Mouse (Mus musculus): ENCODE results near the gene Reep6. TPM values are rescaled to one million over a fixed set of nuclear protein-coding genes. Genes with fewer than 3 reads are reported as not detected.

Reep6 gene
- polyA plus RNA-seq (2014; fragmentation: Nextera tagmentation; extraction: Ambion mirVana) = 4.2 and 5.5 TPM in 2 replicates

DNA sequence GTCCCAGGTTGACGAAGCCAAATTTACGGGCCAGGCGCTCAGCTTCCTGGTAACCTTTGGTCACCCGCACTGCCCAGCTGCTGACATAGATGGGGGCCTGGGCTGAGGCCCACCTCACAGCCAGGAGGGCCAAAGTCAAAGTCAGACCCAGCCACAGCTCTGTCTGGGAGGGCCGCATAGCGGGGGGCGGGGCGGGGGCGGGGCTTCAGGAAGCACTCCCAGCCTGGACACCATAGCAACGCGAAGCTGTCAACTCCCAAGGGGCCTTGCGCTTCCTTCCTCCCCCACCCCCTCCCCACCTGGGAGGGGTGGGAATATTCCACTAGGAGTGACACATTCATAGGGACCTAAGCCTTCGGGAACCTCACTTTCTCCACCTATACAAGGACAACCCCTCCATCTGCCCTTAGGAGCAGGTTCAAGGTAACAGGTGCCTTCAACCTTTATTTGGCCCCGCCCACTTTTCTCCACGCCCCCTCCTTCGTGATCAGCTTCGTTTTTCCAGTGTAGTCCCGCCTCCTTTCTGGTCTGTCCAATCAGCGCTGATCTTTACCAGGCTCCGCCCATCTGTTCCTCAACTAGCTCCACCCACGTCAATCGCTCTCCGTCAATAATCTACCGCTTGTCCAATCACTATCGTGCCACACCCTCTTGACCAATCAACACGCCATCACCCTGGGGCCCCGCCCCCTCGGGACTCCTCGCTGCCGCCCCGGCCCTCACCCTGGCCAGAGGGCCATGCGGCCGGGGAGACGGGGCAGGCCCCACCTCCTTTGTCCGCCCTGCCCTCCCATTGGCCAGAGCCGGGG, at the start of gene Reep6, which contains the start of gene Pcsk4:
TSS of gene Reep6 (plus strand) at position 681 of the 809 bp plus-strand sequence.
TSS of gene Pcsk4 (minus strand) at position 226 of the 809 bp plus-strand sequence.
- WGBS = 6% methylated on average over 33 of the region's 36 CpGs
- Histone ChIP-seq H3K4me3 (ENCODE audit: low read depth, low read length) (peak within 1 kb of the TSS; percentile 37), H3K4me2 (ENCODE audit: low read depth) (peak within 1 kb of the TSS; percentile 81), H3K27ac (ENCODE audit: low read depth, low read length) (no peak within 1 kb of the TSS), H3K36me3 (ENCODE audit: control insufficient read depth, insufficient read depth, low read length) (no peaks in the 10 kb centered on the region), H3K9ac (ENCODE audit: low read length) (peak within 1 kb of the TSS; percentile 44), H3K27me3 (ENCODE audit: control insufficient read depth, insufficient read depth, low read length) (peaks cover 3% of the 10 kb centered on the region), H3K9me3 (ENCODE audit: control insufficient read depth, low read length) (no peaks in the 10 kb centered on the region), H3K4me1 (ENCODE audit: control insufficient read depth, insufficient read depth, low read length) (peaks cover 7% of the 10 kb centered on the region)
- DNase-seq (ENCODE audit: low spot score) (peak; percentile 99), ATAC-seq (ENCODE audit: insufficient read depth, low FRiP score, low TSS enrichment) (peak; percentile 95)

DNA sequence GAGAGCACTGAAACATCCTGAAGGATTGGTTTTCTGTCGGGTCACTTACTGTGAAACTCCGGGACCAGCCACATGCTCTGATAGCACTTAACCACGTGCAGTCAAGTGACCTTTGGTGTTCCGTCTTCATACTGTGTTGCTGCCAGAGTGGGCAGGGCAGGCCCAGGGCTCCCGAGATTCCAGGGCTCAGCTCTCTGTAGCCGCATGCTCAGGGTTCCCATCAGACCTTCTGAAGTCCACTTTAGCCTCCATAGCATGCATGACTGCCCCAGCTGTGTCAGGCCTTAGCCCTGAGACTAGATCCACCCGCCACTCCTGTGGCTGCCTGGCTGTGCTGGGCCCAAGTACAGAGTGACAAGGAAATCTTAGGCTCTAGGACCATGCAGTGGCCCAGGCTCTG, 48.4 kb upstream of the Reep6 start:
- Histone ChIP-seq H3K9me3 (ENCODE audit: control insufficient read depth, low read length) (no peaks in the 10 kb centered on the region), H3K4me3 (ENCODE audit: low read depth, low read length) (no peak overlapping the region), H3K9ac (ENCODE audit: low read length) (no peak overlapping the region), H3K36me3 (ENCODE audit: control insufficient read depth, insufficient read depth, low read length) (peaks cover 33% of the 10 kb centered on the region), H3K27me3 (ENCODE audit: control insufficient read depth, insufficient read depth, low read length) (no peaks in the 10 kb centered on the region), H3K4me2 (ENCODE audit: low read depth) (no peak overlapping the region), H3K27ac (ENCODE audit: low read depth, low read length) (no peak overlapping the region), H3K4me1 (ENCODE audit: control insufficient read depth, insufficient read depth, low read length) (0 out of 2 replicates have a peak, but pooled peaks cover 2% of the 10 kb centered on the region)
- DNase-seq (ENCODE audit: low spot score) = no peak
- ATAC-seq (ENCODE audit: insufficient read depth, low FRiP score, low TSS enrichment) = no peak
- WGBS = 82% methylated on average over 7 of the region's 7 CpGs

DNA sequence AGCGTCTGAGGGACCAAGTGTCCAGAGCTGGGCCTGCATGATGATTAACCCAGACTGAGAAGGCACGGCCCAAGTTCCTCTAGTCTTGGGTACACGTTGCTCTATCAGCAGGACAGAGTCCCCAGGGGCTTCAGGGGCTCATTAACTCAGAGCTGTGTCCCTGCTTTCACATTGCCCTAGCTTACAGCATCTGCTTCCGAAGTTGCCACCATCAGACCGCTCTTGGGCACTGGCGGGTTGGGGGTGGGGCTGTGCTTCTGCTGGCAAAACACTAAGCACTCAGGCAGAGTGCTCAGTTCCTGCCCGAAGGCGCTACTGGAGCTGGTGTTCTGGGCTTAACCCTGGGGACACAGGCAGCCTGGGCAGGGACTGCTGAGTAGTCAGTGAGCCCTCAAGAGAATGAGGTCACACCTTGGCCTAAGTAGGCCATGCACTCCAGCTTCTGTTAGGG, 47.8 kb upstream of the Reep6 start:
- no peaks in the 10 kb centered on the region for H3K27me3 ChIP-seq (ENCODE audit: control insufficient read depth, insufficient read depth, low read length)
- no peak for ATAC-seq (ENCODE audit: insufficient read depth, low FRiP score, low TSS enrichment)
- no peaks in the 10 kb centered on the region for H3K9me3 ChIP-seq (ENCODE audit: control insufficient read depth, low read length)
- H3K4me3 ChIP-seq (ENCODE audit: low read depth, low read length) = no peak overlapping the region
- peaks cover 35% of the 10 kb centered on the region for H3K36me3 ChIP-seq (ENCODE audit: control insufficient read depth, insufficient read depth, low read length)
- H3K27ac ChIP-seq (ENCODE audit: low read depth, low read length) = no peak overlapping the region
- DNase-seq (ENCODE audit: low spot score) = no peak
- H3K4me2 ChIP-seq (ENCODE audit: low read depth) = no peak overlapping the region
- 0 out of 2 replicates have a peak, but pooled peaks cover 2% of the 10 kb centered on the region for H3K4me1 ChIP-seq (ENCODE audit: control insufficient read depth, insufficient read depth, low read length)
- no peak overlapping the region for H3K9ac ChIP-seq (ENCODE audit: low read length)
- WGBS = 82% methylated on average over 8 of the region's 8 CpGs

DNA sequence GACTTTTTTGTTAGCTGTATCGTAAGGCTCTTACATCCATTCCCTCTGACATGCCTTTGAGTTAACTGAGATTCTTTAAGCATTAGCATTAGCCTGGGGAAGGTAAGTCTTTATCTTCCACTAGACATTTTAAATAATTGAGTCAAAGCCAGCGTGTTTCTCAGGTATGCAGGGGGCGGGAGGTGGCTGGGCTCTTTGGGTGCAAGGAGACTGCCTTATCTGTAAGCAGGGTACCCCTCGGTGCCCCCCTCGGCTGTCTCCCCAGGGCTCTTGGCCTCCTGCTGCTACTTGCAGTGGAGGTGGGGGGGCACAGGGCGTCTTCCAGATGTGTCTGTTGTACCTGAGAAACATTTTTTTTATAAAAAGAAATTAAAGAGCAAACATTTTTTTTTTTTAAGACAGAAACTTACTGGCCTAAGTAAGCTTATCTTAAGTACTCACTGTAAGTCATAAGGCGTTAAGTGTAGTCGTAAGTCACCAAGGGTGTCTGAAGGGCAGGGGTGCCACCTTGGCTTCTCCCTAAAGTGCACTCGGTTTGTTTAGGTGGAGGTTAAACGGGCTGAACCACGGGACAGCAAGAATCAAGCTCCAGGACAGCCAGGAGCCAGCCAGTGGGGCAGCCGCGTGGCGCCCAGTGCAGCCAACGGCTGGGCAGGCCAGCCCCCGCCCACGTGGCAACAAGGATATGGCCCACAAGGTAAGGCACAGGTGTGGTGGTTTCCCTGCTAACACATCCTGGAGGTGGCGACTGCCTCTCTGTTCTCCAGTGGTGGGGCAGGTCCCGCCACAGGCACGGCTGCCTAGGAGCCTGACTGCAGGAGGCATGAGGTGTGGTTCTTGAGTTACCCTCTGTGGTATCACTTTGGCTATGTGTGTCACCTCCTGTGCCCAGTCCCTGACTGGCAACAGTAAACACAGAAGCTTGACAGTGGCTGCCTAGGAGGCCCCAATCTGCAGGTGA, 47.0 kb upstream of the Reep6 start:
- Histone ChIP-seq H3K36me3 (ENCODE audit: control insufficient read depth, insufficient read depth, low read length) (peaks cover 29% of the 10 kb centered on the region), H3K4me2 (ENCODE audit: low read depth) (no peak overlapping the region), H3K27me3 (ENCODE audit: control insufficient read depth, insufficient read depth, low read length) (no peaks in the 10 kb centered on the region), H3K9me3 (ENCODE audit: control insufficient read depth, low read length) (no peaks in the 10 kb centered on the region), H3K4me1 (ENCODE audit: control insufficient read depth, insufficient read depth, low read length) (0 out of 2 replicates have a peak, but pooled peaks cover 2% of the 10 kb centered on the region), H3K4me3 (ENCODE audit: low read depth, low read length) (no peak overlapping the region), H3K27ac (ENCODE audit: low read depth, low read length) (no peak overlapping the region), H3K9ac (ENCODE audit: low read length) (no peak overlapping the region)
- 92% methylated on average over 20 of the region's 20 CpGs for WGBS
- no peak for DNase-seq (ENCODE audit: low spot score)
- ATAC-seq (ENCODE audit: insufficient read depth, low FRiP score, low TSS enrichment) = no peak

DNA sequence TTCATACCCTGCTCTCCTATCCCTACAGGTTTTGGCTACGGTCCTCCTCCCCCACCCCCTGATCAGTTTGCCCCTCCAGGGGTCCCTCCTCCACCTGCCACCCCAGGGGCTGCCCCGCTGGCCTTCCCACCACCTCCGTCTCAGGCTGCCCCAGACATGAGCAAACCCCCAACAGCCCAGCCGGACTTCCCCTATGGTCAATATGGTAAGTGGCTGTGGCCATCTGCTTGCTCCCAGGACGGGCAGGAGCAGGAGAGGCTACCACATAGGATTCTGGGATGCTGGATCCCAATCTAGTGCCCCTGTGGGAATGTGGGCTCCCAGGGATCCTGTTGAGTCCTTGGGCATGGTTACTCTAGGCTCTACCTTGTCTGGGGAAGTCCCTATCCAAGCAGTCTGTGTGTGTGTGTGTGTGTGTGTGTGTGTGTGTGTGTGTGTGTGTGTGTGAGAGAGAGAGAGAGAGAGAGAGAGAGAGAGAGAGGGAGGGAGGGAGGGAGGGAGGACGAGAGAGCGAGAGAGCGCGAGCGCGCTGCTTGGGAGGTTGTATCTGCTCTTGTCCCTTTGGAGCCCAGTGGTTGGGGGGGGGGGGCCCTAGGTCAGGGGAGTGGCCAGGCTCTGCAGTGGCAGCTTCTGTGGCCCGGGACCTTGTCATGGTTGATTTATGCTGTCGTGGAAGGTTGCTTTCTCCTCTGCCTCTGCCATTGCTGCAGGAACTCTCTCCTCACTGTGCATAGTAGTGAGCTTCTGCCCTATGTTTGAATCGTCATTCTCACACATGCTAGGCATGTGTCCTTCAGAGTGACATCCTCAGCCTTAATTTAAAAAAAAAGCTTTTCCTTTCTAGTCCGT, 44.3 kb upstream of the Reep6 start:
- WGBS = 74% methylated on average over 10 of the region's 15 CpGs
- no peak overlapping the region for H3K9ac ChIP-seq (ENCODE audit: low read length)
- no peak for ATAC-seq (ENCODE audit: insufficient read depth, low FRiP score, low TSS enrichment)

DNA sequence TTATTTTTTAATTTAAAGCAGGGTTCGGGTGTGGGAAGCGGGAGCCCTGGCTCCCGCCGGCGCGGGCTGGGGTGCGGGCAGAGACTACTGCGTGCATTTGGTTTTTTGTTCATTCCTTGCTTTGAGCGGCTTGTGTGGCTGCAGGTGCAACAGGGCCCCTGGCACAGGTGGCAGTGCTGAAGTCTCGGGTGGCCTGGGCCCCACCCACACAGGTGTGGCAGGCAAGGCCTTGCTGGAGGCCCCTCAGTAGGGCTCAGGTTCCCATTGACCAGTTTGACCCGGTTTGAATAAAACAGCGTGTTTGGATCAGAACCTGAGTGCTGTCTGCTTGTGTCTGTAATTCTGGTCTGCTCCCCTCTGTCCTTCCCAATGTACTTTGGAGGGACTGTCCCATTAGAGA, 41.7 kb upstream of the Reep6 start:
- Histone ChIP-seq H3K36me3 (ENCODE audit: control insufficient read depth, insufficient read depth, low read length) (peaks cover 17% of the 10 kb centered on the region), H3K4me1 (ENCODE audit: control insufficient read depth, insufficient read depth, low read length) (peaks cover 4% of the 10 kb centered on the region), H3K9me3 (ENCODE audit: control insufficient read depth, low read length) (no peaks in the 10 kb centered on the region), H3K4me2 (ENCODE audit: low read depth) (no peak overlapping the region), H3K27ac (ENCODE audit: low read depth, low read length) (no peak overlapping the region), H3K27me3 (ENCODE audit: control insufficient read depth, insufficient read depth, low read length) (no peaks in the 10 kb centered on the region), H3K9ac (ENCODE audit: low read length) (no peak overlapping the region), H3K4me3 (ENCODE audit: low read depth, low read length) (no peak overlapping the region)
- 91% methylated on average over 12 of the region's 12 CpGs for WGBS
- DNase-seq (ENCODE audit: low spot score) (no peak), ATAC-seq (ENCODE audit: insufficient read depth, low FRiP score, low TSS enrichment) (no peak)

More for the DNA sequence above, 44.3 kb upstream of the Reep6 start:
- Histone ChIP-seq H3K4me2 (ENCODE audit: low read depth) (no peak overlapping the region), H3K27ac (ENCODE audit: low read depth, low read length) (no peak overlapping the region), H3K36me3 (ENCODE audit: control insufficient read depth, insufficient read depth, low read length) (peaks cover 21% of the 10 kb centered on the region), H3K9me3 (ENCODE audit: control insufficient read depth, low read length) (no peaks in the 10 kb centered on the region), H3K4me3 (ENCODE audit: low read depth, low read length) (no peak overlapping the region), H3K27me3 (ENCODE audit: control insufficient read depth, insufficient read depth, low read length) (no peaks in the 10 kb centered on the region), H3K4me1 (ENCODE audit: control insufficient read depth, insufficient read depth, low read length) (0 out of 2 replicates have a peak, but pooled peaks cover 2% of the 10 kb centered on the region)
- DNase-seq (ENCODE audit: low spot score) = no peak

DNA sequence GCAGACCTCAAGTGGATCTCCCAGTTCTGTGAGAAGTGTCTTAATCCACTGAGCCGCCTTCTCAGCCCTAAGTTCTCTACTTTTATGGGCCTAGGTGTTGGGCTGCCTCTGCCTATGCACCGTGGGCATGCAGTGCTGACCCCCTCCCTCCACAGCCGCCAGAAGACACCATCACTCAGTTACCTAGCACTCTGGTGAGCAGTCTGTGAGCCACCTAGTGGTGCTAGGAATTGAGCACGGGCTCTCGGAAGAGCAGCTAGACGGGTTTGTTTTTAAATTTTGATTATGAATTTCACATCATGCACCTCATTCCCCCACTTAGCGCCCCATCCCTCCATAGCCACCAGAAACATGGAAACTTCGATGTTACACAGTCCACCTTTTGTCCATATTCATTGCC, 41.1 kb upstream of the Reep6 start:
- peaks cover 13% of the 10 kb centered on the region for H3K36me3 ChIP-seq (ENCODE audit: control insufficient read depth, insufficient read depth, low read length)
- no peak overlapping the region for H3K27ac ChIP-seq (ENCODE audit: low read depth, low read length)
- ATAC-seq (ENCODE audit: insufficient read depth, low FRiP score, low TSS enrichment) (no peak), DNase-seq (ENCODE audit: low spot score) (no peak)
- 73% methylated on average over 8 of the region's 8 CpGs for WGBS
- H3K4me3 ChIP-seq (ENCODE audit: low read depth, low read length) = no peak overlapping the region
- no peaks in the 10 kb centered on the region for H3K27me3 ChIP-seq (ENCODE audit: control insufficient read depth, insufficient read depth, low read length)
- no peak overlapping the region for H3K9ac ChIP-seq (ENCODE audit: low read length)
- H3K4me1 ChIP-seq (ENCODE audit: control insufficient read depth, insufficient read depth, low read length) = peaks cover 10% of the 10 kb centered on the region
- H3K9me3 ChIP-seq (ENCODE audit: control insufficient read depth, low read length) = no peaks in the 10 kb centered on the region
- no peak overlapping the region for H3K4me2 ChIP-seq (ENCODE audit: low read depth)
